Mouse (Mus musculus): ENCODE results near the gene Olfr640. TPM values are rescaled to one million over a fixed set of nuclear protein-coding genes. Genes with fewer than 3 reads are reported as not detected.

The Olfr640 gene
- polyA plus RNA-seq, 1 experiment from 2014 or later = not detected

DNA sequence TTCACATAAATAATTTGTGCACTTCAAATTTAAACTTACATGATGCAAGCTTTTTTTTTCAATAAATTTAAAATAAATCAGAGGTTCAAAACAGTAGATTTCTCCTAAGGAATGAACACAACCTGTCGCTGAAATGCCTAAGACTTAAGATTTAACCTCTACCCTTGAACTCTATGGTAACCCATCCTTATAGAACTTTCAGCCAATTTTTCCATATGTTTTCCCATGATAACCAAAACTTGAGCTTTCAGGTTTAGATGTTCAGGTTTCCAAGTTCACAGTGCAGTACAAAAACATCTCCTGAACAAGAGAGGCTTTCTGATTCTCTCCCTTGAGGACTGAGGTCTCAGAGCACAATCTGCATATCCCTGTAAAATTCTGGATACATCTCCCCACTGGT is 54.5 kb downstream of the Olfr640 start, which contains the start of gene Olfr635:
Olfr635 (plus strand) TSS at position 301 of the 400 bp plus-strand sequence.
- TF ChIP-seq CTCF (IDR thresholded peaks at IDR 0.05; ENCODE audit: low read depth) = no peak
- ATAC-seq = no peak

More for the DNA sequence above, 54.5 kb downstream of the Olfr640 start, which contains the start of gene Olfr635:
- no peak within 1 kb of the TSS for H3K9ac ChIP-seq (ENCODE audit: low read depth, low read length)
- no peak within 1 kb of the TSS for H3K4me3 ChIP-seq (ENCODE audit: low read depth, low read length)
- H3K4me2 ChIP-seq (replicated peaks; ENCODE audit: low read depth) = no peak within 1 kb of the TSS
- no peaks in the 10 kb centered on the region for H3K4me1 ChIP-seq (replicated peaks; ENCODE audit: control insufficient read depth, insufficient read depth, low read length)
- H3K9me3 ChIP-seq (ENCODE audit: control insufficient read depth) = no peaks in the 10 kb centered on the region
- no peak within 1 kb of the TSS for H3K27ac ChIP-seq (ENCODE audit: low read depth, low read length)
- no peaks in the 10 kb centered on the region for H3K27me3 ChIP-seq (replicated peaks; ENCODE audit: control insufficient read depth, insufficient read depth, low read length)
- H3K36me3 ChIP-seq (ENCODE audit: control insufficient read depth, insufficient read depth) = no peaks in the 10 kb centered on the region
- WGBS = 71% methylated on average over 1 of the region's 1 CpGs

Other genes starting within 250 kb of the Olfr640 start
- gene Olfr68, start 245.9 kb downstream of the Olfr640 start, polyA plus RNA-seq (2015; fragmentation: Nextera tagmentation; extraction: Ambion mirVana) = not detected in 2 replicates
- gene Olfr67, start 233.8 kb downstream of the Olfr640 start, polyA plus RNA-seq (2015; fragmentation: Nextera tagmentation; extraction: Ambion mirVana) = not detected in 2 replicates
- gene Hbb-bt, start 211.6 kb downstream of the Olfr640 start, polyA plus RNA-seq (2015; fragmentation: Nextera tagmentation; extraction: Ambion mirVana) = 164 and 228 TPM in 2 replicates
- 726 and 1,073 TPM in 2 replicates for gene Hbb-bs, start 197.5 kb downstream of the Olfr640 start, polyA plus RNA-seq (2015; fragmentation: Nextera tagmentation; extraction: Ambion mirVana)
- not detected in 2 replicates for gene Hbb-bh2, start 185.1 kb downstream of the Olfr640 start, polyA plus RNA-seq (2015; fragmentation: Nextera tagmentation; extraction: Ambion mirVana)
- gene Hbb-bh1, start 182.4 kb downstream of the Olfr640 start, polyA plus RNA-seq (2015; fragmentation: Nextera tagmentation; extraction: Ambion mirVana) = not detected in 2 replicates
- gene Hbb-y, start 172.4 kb downstream of the Olfr640 start, polyA plus RNA-seq (2015; fragmentation: Nextera tagmentation; extraction: Ambion mirVana) = 0.52 TPM in 1 of 2 replicates, not detected in the other
- gene Olfr66, start 139.3 kb downstream of the Olfr640 start, polyA plus RNA-seq (2015; fragmentation: Nextera tagmentation; extraction: Ambion mirVana) = not detected in 2 replicates
- not detected in 2 replicates for gene Olfr64, start 131.1 kb downstream of the Olfr640 start, polyA plus RNA-seq (2015; fragmentation: Nextera tagmentation; extraction: Ambion mirVana)
- gene Olfr65, start 122.1 kb downstream of the Olfr640 start, polyA plus RNA-seq (2015; fragmentation: Nextera tagmentation; extraction: Ambion mirVana) = not detected in 2 replicates
- not detected in 2 replicates for gene Olfr631, start 96.7 kb downstream of the Olfr640 start, polyA plus RNA-seq (2015; fragmentation: Nextera tagmentation; extraction: Ambion mirVana)
- gene Olfr632, start 91.2 kb downstream of the Olfr640 start, polyA plus RNA-seq (2015; fragmentation: Nextera tagmentation; extraction: Ambion mirVana) = not detected in 2 replicates
- not detected in 2 replicates for gene Olfr633, start 81.1 kb downstream of the Olfr640 start, polyA plus RNA-seq (2015; fragmentation: Nextera tagmentation; extraction: Ambion mirVana)
- gene Olfr635, start 54.4 kb downstream of the Olfr640 start, polyA plus RNA-seq (2015; fragmentation: Nextera tagmentation; extraction: Ambion mirVana) = not detected in 2 replicates
- gene Olfr638, start 26.8 kb downstream of the Olfr640 start, polyA plus RNA-seq (2015; fragmentation: Nextera tagmentation; extraction: Ambion mirVana) = not detected in 2 replicates
- not detected in 2 replicates for gene Olfr639, start 8.3 kb downstream of the Olfr640 start, polyA plus RNA-seq (2015; fragmentation: Nextera tagmentation; extraction: Ambion mirVana)
- gene Olfr641, start 9.9 kb upstream of the Olfr640 start, polyA plus RNA-seq (2015; fragmentation: Nextera tagmentation; extraction: Ambion mirVana) = not detected in 2 replicates
- gene Olfr642, start 27.1 kb upstream of the Olfr640 start, polyA plus RNA-seq (2015; fragmentation: Nextera tagmentation; extraction: Ambion mirVana) = not detected in 2 replicates
- not detected in 2 replicates for gene 4930516K23Rik, start 35.9 kb upstream of the Olfr640 start, polyA plus RNA-seq (2015; fragmentation: Nextera tagmentation; extraction: Ambion mirVana)
- not detected in 2 replicates for gene Olfr644, start 46.3 kb upstream of the Olfr640 start, polyA plus RNA-seq (2015; fragmentation: Nextera tagmentation; extraction: Ambion mirVana)
- not detected in 2 replicates for gene Olfr645, start 59.9 kb upstream of the Olfr640 start, polyA plus RNA-seq (2015; fragmentation: Nextera tagmentation; extraction: Ambion mirVana)
- gene Olfr646, start 79.3 kb upstream of the Olfr640 start, polyA plus RNA-seq (2015; fragmentation: Nextera tagmentation; extraction: Ambion mirVana) = not detected in 2 replicates
- not detected in 2 replicates for gene Ubqln5, start 104.3 kb upstream of the Olfr640 start, polyA plus RNA-seq (2015; fragmentation: Nextera tagmentation; extraction: Ambion mirVana)
- gene Olfr643, start 111.8 kb upstream of the Olfr640 start, polyA plus RNA-seq (2015; fragmentation: Nextera tagmentation; extraction: Ambion mirVana) = not detected in 2 replicates
- gene Ubqln3, start 117.7 kb upstream of the Olfr640 start, polyA plus RNA-seq (2015; fragmentation: Nextera tagmentation; extraction: Ambion mirVana) = not detected in 2 replicates
- not detected in 2 replicates for gene Ubqlnl, start 125.0 kb upstream of the Olfr640 start, polyA plus RNA-seq (2015; fragmentation: Nextera tagmentation; extraction: Ambion mirVana)
- gene Olfm5, start 139.3 kb upstream of the Olfr640 start, polyA plus RNA-seq (2015; fragmentation: Nextera tagmentation; extraction: Ambion mirVana) = not detected in 2 replicates
- gene Olfr648, start 157.8 kb upstream of the Olfr640 start, polyA plus RNA-seq (2015; fragmentation: Nextera tagmentation; extraction: Ambion mirVana) = 0.08 and 0.09 TPM in 2 replicates
- gene Olfr649, start 170.4 kb upstream of the Olfr640 start, polyA plus RNA-seq (2015; fragmentation: Nextera tagmentation; extraction: Ambion mirVana) = not detected in 2 replicates
- gene Trim6, start 193.2 kb upstream of the Olfr640 start, polyA plus RNA-seq (2015; fragmentation: Nextera tagmentation; extraction: Ambion mirVana) = 0.44 and 0.55 TPM in 2 replicates
- gene Trim34a, start 218.9 kb upstream of the Olfr640 start, polyA plus RNA-seq (2015; fragmentation: Nextera tagmentation; extraction: Ambion mirVana) = 6.0 and 6.2 TPM in 2 replicates